Mouse (Mus musculus) kidney, postnatal 25 days (tissue): ENCODE measurements around the gene Pla2g1b.
"Not testable (repeated sequence)": the region's sequence is repeated elsewhere in the genome, so short reads cannot be mapped to it uniquely, and the experiment has no call there.

ENCODE experiments used
- DNase-seq, 2 experiments: peaks; one replicate each; pipeline ENCODE4 v3.0.0; 2021; ENCODE audit warnings: mixed read lengths in 2 of 2

Gene Pla2g1b

DNA sequence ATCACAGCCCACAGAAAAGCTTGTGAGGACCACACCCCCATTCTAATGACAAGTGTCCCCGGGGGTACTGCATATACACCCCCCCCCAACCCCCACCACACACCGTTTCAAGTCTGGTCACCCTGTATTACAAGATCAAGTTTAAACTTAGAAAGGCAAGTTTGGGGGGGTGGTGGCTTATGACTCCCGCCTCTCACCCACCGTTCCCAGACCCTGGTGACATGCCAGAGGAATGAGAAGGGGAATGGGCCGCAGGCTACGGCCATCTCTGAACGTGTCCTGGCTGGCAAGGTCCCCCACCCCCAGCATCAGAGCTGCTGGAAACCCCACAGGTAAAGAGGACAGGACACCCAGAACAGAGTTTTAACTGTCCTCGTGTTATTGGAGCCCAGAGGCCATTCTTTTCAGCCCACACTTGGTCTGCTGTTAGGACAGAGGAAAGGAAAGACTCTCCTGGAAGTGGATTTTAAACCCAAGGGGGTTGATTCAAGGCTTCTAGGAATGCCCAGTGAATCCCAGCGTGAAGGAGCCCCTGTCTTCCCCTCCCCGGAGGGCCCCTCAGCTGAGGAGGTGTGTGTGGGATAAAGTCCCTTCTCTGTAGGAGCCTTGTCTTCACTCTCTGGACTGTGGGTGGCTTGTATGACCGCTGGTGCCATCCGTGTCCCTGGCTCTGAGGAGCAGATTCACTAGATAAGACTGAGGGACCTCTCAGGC, 41.4 kb downstream of the Pla2g1b start:
- DNase-seq: no peak

DNA sequence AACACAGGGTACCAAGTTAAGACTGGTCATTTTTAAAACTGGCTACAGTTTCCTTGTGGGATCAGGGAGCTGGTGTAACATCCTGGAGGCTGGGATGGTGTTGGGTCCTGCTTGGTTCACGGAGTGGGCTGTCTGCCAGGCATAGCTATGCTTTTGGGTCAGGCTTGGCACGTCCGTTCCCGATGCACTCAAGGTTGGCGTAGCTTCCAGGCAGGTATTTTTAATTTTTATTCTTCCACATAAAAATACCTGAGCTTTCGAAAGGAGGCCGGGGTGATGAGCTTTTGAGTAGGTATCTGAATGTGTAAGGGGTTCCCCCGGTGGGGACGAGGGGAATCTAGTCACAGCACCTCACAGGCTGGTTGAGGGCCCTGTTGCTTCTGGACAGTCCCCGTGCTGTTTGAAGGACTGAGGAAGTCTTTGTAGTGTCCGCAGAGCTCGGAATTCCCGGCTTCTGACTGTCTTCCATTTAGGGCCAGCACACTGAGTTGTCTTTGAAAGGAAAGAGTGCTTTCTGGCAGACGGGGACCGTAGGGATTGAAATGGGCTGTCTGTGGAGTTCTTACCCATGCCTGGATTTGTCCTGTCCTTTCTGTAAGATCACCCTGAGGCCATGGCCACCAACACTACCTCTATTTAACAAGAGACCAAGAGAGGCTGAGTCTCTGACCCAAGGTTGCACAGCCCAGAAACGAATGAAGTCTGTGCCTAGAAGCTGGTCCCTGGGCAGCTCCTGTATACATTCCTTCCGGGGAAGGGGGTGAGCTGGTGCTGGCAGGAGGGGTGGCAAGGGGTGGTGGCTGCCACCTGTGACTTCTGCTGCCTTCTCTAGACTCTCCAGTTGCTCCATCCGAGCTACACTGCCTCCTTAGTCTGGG, 42.2 kb downstream of the Pla2g1b start:
- DNase-seq: peak; percentile 89 to 91

DNA sequence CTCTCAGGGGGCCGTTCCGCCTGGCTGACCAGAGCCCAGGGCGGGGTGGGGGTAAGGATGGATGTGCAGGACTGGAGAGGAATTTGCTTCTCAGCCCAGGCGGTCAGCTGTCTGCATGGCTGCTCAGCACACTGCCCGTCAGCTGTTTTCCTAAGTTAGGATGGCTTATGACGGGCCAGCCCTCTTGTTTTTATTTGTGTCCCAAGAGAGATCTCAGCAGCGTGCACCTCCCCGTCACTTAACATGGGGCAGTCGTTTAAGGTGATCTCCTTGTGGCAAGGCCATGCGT, 42.7 kb downstream of the Pla2g1b start:
- DNase-seq: peak; percentile 87 to 96

DNA sequence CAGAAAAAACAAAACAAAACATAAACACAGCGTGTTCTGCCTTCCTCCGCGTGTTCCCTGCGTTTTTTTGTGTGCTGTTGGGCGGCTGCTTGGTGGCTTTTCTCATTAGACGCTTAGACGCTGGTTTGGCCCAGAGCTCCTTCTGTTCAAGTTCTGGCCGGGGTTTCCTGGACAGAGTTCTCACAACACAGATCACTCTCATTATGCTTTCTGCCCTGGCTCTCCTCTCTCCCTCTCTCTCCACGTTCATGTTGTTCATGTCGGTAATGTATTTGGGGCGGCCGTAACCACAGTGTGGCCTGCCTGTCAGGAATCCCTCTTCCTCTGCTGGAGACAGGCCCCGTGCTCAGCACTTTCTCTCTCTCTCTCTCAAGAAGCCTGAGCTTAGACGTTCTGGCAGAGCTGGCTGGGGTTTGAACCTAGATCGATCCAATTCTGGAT, 43.3 kb downstream of the Pla2g1b start:
- peak; percentile 65 to 82 for DNase-seq

DNA sequence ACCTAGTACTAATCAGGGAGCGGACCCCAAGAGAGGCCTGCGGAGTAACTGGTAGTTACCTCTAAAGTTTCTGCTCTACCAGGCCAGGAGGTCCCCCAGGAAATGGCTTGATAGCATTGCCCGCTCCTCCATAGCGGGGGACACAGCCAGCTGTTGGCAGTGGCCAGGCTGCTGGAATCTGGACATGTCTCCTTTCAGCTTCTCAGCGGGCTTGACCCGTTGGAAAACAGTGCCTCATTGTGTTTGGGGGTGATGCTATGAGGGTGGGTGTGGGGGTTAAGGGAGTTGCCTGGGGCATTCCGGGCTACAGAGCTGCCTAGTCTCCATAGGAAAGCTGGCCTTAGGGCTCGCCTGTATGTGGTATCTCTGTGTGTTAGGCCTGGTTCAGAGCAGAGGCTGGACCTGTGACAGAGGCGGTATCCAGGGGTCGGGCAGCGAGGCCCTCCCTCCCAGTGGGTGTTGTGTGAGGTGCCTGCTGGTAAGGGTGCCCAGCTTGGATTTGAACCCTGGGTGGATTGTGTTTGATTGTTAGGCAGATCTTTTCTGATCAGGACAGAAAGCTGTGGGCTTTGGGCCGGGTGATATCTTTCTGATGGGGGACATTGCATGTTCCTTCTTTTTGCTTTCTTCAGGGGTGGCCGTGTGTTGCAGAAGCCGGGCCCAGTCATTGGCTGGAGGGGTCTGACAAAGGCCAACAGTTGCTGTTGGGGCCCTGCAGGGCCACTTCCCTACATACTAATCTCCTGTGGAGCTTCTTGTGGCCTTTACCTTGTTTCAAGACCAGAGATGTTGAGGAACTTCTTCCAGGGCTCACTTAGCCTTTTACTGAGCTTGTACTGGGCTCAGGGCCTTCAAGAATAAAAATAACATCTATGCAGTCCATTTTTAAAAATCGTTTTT, 44.0 kb downstream of the Pla2g1b start:
- peak in 1 of 2 experiments; percentile 51 for DNase-seq

DNA sequence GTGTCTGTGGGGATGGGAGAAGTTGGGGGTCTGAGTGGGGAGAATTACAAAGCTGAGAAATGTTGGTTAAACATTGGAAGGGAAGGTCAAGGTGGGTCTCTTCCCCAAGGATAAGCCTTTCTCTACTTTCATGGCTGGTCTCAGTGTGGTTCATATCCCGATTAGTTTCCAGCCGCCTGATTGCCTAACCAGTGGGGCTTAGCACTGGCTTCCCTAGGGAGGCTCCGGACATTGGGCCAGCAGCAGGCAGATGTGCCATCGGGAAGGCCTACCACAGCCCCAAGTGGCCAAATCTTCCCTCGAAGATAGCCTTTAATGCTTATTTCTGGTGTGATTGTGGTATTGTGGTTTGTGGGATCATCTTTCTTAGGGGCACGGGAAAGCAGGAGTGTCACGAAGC, 46.3 kb downstream of the Pla2g1b start:
- no peak for DNase-seq

DNA sequence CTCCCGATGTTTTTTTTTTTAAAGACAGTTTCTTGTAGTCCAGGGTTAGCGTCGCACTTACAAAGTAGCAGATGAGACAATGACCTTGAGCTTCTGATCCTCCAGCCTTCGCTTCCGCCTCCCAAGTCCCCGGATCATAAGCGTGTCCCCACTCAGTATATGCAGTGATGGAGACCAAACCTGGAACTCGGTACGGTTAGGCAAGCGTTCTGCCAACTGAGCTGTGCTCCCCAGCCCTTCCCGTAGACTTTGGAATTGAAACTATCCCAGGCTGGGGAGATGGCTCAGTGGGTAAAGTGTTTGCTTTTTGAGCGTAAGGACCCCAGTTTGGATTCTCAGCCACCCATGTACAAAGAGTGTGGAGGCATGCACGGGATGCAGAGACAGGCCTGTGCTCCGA, 47.2 kb downstream of the Pla2g1b start:
- no peak for DNase-seq

DNA sequence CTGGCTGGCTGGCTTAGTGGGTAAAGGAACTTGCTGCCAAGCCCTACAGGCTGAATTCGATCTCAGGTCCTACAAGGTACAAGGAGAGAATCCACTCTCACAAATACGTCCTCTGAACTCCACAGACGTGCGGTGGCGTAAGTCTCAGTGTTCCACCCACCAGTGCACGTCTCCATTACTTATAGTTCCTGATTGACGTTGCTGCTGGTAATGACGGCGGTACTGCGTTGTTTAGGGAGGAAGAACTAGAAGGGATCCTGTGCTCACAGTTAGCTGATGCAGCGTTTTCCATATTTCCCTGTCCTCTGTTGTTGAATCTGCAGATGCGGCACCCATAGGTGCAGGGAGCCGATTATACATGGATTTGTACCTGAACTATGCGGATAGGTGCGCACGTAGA, 47.7 kb downstream of the Pla2g1b start:
- DNase-seq: no peak

DNA sequence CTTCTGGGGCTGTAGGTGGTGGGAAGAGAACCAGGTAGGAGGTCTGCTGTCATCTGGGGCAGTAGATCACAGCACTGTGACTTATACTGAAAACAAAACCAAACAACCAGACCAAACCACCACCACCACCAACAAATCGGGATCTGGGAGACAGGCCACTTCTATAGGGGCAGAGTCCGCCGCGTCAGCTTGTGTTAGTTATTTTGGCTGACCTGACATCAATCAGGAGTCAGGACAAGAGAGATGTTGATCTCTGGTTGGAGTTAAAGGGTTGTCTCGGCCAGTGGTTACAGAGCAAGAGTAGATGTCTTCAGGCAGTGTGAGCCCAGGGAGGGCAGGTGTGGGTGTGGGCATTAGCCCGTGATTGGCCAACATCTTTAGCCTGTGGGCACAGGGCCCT, 48.3 kb downstream of the Pla2g1b start:
- no peak for DNase-seq

DNA sequence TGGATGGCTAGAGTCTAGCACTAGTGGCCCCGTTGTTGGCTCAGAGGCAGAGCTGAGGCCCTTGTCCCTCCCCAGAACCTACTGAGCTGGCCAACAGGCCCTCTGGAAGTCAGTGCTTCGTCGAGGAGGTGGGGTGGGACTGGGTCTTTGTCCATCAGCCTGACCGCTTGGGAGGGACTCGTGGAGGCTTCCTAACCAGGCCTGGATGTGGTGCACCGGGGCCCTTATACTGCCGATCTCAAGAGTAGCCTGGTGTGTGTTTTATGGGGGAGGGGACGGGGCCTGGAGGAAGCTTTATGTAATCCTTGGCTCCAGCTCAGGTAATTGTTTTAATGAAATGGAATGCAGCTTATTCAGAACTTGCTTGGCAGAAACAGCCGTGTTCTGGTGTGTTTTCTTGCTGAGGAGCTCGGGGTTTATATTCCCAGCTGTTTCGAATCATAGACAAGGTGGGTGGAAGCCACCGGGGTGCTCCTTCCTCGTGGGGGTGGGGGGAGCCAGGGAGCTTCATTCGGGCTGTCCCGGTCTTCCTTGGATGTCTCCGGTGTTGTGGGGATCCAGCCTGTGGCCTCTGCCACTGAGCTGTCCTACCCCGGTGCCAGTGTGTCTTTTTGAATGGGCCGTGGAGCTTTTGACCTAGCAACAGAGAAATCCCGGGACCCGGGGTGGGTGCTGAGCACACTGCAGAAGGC, 49.0 kb downstream of the Pla2g1b start:
- peak; percentile 67 to 89 for DNase-seq

DNA sequence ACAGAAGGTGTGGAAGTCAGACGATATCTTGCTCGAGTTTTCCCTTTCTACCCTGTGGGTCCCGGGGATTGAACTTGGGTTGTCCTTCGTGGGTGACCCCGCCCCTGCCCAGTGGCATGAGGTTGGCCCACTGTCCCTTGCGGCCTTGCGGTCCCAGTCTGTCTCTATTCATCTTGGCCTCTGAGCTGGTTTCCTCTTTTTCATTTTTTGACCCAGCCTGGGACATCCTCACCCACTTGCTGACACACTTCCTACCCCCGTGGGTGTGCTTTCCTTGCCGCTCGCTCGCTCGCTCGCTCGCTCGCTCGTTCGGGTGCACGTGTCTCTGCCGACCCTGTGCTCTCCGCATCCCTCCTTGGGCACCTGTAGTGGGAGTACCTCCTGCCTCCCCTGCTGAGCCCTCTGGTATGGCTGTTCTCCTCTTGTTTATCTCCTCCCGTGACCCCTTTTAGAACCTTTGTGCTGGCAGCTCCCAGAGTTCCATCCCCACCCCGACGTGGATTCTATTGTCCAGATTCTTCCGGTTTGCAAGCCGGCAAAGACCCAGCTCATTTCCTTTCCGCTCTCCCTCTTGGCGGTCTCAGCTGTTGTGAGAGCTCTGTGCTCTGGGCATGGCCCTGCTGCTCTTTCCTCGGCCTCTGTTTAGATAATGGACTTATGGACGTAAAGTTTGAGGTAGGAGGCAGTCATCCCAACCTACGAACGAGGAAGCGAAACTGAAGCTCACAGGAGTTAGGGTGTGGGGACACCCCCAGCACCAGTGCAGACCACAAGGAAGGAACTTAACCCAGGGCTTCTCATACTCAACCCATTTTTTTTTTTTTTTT, 50.2 kb downstream of the Pla2g1b start:
- peak; percentile 59 to 84 for DNase-seq

DNA sequence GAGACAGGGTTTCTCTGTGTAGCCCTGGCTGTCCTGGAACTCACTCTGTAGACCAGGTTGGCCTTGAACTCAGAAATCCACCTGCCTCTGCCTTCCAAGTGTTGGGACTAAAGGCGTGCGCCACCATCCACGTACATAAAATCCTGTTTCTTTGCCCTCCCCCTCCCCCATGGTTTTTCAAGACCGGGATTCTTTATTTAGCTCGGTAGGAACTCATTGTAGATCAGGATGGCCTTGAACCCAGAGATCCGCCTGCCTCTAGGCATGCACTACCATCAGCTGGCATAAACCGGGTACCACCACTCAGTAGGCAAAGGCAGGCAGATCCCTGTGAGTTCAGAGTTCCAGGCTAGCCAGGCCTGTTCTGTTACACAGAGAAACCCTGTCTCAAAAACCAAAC, 50.8 kb downstream of the Pla2g1b start:
- no peak for DNase-seq

DNA sequence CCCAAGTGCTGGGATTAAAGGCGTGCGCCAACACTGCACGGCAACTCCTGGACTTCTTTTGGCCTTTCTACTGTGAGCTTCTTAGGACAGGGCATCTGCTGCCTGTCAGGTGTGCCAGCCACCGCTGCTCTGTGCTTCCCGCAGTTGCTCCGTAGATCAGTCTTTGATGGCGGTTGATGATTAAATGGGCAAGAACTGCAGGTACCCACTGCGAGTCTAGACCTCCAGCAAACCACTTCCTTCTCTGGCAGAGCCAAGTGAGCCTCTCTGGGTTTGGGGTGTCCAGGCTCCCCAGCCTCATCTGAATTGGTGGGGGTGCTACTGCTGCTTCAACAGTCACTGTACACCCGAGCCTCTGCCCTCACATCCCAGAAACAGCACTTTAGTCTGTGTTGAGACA, 51.4 kb downstream of the Pla2g1b start:
- DNase-seq: peak in 1 of 2 experiments; percentile 62

DNA sequence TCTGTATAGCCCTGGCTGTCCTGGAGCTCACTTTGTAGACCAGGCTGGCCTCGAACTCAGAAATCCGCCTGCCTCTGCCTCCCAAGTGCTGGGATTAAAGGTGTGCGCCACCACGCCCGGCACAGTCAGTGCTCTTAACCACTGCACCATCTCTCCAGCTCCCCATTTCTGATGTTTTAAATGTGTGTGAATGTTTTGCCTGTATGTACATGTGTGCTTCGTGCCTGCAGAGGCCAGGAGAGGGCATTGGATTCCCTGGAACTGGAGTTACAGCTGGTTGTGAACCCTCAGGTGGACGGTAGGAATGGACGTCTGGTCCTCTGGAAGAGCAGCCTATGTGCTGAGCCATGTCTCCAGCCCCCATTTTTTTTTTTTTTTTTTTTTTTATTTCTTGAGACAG, 52.2 kb downstream of the Pla2g1b start:
- DNase-seq: not testable (repeated sequence)

DNA sequence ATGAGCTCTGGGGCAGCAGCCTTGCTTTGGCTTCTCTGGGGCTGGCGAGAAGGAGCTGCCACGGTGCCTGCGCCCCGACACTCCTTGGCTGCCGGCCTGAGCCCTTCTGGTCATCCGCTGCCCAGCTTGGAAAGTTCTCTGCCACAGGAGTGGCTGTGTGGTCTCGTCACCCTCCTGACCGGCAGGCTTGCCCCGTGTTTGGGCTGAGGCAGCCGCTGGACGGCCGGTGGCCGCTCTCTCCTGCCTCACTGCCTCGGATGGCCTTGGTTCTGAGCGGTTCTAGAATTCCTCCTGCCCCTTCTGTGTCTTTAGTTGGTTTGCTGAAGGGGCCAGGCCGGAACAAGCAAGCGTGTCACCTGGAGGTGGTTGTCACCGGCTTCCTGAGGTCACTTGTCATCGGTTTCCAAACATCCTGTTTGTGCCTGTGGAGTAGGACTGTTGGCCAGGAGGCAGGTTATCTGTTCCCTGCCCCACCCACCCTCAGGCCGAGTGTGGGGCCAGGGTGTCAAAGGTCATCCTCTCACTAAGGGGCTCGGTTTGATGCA, 54.3 kb downstream of the Pla2g1b start:
- DNase-seq: peak; percentile 60 to 87

DNA sequence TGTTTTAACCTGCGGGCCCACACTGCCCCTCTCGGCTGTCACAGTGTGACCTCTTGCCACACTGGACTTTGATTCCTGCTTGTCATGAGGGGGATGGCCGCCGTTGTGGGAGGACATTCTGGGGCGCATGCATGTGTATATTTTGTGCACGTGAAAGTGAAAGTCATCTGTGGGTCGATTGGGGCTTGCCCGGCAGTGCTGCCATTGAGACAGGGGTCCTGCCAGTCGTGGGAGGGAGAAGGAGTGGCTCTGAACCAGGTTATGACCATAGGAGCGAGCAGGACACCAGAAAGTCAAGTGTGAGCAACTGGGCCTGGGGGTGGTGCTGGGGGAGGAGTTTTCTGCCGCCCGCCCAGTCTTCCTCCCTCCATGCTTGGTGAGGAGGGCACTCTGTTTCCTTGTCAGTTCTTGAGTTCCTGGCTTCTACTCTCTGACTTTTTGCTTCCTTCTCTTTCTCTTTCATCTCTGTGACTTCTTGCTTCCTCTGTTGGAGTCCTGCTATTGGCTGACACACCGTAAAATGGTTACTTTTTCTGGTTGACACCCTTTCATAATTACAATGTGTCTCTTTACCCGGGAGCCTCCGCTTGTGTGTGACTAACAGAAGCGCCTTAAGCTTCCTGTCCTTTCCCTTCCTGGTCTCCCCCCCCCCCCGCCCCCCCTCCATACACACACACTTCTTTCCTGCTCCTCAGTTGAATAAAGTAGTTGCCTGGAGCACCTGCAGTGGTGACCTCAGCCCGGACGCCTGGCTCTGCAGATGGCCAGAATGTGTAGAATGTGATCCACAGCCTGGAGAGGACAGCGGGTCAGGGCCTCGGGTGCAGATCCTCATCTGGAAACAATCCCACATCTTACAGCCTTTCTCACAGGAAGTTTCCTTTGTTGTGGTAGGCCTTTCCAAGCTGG, 55.7 kb downstream of the Pla2g1b start:
- DNase-seq: peak; percentile 74 to 88

DNA sequence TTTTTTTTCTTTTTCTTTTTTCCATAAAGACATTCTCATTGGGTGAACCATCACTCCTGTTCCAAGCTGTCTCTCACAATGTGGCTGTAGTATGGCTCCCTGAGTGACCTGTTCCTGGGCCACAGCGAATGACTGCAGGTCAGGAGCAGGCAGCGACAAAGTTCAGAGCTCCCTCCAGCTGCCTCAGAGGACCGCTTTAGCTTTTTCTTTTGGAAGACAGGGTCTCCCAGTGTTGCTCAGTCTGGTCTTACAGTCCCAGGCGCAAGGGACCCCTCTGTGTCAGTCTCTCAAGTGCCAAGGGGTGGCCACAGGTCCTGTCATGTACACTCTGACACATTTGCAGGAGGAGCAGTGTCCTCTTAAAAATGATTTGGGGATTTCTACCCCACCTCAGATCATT, 56.5 kb downstream of the Pla2g1b start:
- DNase-seq: peak in 1 of 2 experiments; percentile 34

DNA sequence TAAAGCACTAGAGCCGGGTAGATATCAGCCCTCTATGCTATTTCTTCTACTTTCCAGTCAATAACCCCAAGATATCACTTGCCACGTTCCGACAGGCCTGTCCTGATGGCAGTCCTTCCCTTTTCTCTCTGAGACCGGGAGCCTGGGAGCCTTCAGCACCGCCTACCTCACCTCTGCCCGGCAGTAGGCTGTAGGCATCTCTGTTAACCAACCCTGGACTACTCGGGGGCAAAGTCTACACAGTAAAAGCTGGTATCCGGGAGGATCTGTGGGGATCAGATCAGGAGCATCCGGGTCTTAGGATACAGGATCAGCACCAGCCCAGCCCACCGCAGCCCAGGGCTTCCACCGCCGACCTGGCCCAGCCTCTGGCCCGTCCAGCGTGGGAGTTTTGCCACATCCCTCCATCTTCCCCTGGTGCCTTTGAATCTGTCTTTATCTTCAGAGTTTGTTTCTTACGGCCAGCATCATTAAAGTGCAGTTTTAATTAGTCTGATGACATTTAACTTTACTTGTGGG, 57.0 kb downstream of the Pla2g1b start:
- DNase-seq: peak; percentile 60 to 85

DNA sequence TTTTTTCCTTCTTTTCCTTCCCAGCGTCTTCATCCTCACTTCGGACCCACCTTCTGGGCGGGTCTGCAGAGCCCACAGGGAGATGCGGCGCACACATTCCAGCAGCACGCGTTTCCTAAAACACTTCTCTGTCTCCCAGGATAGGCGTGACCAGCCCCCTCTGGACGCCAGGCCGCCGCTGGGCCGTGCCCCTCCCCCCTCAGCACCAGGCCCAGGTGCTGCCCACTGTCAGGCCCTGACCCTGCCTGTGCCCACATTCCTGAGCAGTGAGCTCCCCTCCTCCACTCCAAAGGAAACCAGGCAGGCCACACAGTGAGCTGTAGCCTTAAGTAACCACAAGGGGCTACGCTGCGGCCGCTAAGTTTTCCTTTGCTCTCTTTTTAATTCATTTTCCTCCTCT, 57.9 kb downstream of the Pla2g1b start:
- DNase-seq: peak; percentile 69 to 89
